Mouse (Mus musculus): ENCODE data around the gene Moap1.

The Moap1 gene

DNA sequence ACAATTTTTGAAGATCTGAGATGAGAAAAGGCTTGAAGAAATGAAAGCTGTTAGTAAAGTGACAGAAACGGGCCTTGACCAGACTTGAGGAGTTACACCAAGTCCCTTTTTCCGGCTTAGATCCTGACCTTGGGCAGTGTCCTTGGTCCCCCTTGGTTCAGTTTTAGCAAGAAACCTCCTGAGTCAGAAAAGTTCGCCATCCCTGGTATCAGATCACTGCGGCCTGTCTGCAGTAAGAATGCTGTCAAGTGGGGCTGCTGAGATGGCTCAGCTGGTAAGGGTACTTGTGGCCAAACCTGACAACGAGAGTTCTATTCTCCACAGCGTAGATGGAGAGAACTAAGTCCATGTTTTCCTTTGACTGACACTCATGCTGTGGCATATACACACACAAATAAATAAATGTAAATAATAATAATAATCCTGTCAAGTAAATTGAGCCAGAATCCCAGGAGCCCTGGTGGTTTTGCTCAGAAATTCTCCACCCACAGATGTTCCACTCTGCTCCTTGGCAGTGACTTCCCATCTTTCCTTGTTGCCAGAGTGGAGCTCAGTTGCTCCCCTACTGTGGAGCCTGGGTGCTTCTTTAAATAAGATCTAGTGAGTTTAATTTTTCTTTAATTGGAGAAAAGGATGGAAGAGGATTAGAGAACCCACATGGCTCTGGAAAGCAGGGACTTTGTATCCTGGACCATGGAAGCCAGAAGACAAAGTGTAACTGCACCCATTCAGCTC lies 37.4 kb downstream of the Moap1 start:
- DNase-seq (ENCODE audit: low spot score): no peak

- peak; percentile 84 for DNase-seq (ENCODE audit: low spot score)
Measured at GRCm38 (mm10) chr12:102705216-102705871, 38.1 kb downstream of the Moap1 start.

GRCm38 (mm10) chr12:102704457-102705198 lies 38.8 kb downstream of the Moap1 start, which contains the start of gene Itpk1:
Gene Itpk1 (minus strand): TSS chr12:102704930.
- peak; percentile 52 for DNase-seq (ENCODE audit: low spot score)

DNA sequence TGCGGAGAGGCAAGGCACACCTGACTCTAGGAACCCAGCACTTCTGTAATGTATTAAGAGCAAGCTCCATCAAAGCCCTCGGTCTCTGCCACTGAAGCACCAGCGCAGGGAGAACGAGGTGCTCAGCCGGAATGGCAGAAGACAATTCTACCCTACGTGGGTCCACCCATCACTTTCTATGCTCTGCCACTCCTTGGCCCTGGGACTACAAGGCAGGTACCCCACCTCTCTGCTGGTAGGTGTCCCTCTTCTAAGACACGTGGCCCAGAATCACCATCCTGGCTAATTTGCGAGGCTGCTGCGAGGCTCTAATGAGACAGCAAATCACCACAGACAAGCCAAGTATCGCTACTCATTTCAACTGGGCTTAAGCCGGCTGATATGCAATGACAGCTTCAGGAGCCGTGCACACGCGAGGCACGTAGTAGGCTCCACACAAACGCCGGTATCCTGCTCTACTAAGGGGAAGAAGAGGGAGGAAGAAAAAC lies 39.5 kb downstream of the Moap1 start:
- no peak for DNase-seq (ENCODE audit: low spot score)

GRCm38 (mm10) chr12:102703441-102703840 lies 40.0 kb downstream of the Moap1 start:
- no peak for DNase-seq (ENCODE audit: low spot score)

DNA sequence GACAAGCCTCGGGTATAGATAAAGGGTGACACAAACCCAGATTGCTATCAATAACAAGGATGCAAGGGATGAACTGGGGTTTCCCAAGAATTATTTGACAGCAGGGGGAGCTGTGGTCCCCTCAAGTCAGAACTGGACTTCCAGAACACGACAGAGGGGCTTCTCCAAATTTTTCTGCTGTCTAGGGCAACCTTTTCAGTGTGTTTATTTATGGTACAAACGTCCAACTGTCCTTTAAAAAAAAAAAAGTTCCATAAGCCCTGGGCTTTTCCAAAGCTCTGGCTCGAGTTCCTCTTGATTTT lies 40.4 kb downstream of the Moap1 start:
- peak; percentile 50 for DNase-seq (ENCODE audit: low spot score)

- DNase-seq (ENCODE audit: low spot score): peak; percentile 71
Measured at GRCm38 (mm10) chr12:102702356-102703110, 40.9 kb downstream of the Moap1 start.

DNA sequence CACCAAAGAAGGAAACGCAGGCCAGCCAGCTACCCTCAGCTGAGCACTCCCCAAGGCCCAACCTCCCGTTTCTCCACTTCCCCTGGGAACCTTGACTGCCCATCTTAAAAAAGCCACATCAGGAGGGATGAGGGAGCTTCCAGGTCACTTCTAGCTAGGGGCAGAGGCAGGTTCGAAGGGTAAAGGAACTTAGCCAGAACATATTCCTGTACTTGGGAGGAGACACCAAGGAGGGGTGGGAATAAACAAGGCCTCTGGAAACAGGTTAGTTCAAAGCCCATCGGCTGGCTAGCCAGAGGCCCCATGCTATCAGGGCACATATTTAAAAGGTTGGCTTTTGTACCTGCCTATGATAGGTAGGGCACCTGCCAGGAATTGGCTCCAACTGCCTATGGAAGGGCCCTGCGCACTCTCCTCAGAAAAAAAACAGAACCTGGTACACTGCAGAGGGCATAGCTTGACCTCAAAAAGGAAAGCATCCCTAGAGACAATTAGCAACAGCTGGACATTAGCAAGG lies 41.7 kb downstream of the Moap1 start:
- DNase-seq (ENCODE audit: low spot score): no peak

GRCm38 (mm10) chr12:102700453-102700852 lies 43.0 kb downstream of the Moap1 start:
- no peak for DNase-seq (ENCODE audit: low spot score)

DNA sequence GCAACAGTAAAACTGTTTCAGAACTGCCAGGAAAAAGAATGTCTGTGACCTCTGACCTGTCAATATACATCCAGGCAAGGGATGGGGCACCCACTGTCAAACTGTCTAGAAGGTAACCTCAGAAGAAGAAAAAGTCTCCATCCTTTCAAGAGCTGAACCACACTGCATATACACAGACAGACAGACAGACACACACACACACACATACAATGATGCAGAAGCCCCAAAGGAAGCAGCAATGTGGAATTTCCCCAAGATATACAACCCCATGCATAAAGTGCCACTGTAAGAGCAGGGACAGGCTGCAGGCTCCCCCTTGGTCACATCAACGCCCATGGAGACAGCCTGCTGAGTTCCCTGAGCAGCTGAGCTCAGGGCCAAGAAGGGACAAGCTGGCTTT lies 44.3 kb downstream of the Moap1 start:
- DNase-seq (ENCODE audit: low spot score): no peak

GRCm38 (mm10) chr12:102698089-102698684 lies 45.3 kb downstream of the Moap1 start:
- DNase-seq (ENCODE audit: low spot score): no peak

- no peak for DNase-seq (ENCODE audit: low spot score)
Measured at GRCm38 (mm10) chr12:102697381-102697780, 46.1 kb downstream of the Moap1 start.

- no peak for DNase-seq (ENCODE audit: low spot score)
Measured at GRCm38 (mm10) chr12:102696635-102697354, 46.7 kb downstream of the Moap1 start.

DNA sequence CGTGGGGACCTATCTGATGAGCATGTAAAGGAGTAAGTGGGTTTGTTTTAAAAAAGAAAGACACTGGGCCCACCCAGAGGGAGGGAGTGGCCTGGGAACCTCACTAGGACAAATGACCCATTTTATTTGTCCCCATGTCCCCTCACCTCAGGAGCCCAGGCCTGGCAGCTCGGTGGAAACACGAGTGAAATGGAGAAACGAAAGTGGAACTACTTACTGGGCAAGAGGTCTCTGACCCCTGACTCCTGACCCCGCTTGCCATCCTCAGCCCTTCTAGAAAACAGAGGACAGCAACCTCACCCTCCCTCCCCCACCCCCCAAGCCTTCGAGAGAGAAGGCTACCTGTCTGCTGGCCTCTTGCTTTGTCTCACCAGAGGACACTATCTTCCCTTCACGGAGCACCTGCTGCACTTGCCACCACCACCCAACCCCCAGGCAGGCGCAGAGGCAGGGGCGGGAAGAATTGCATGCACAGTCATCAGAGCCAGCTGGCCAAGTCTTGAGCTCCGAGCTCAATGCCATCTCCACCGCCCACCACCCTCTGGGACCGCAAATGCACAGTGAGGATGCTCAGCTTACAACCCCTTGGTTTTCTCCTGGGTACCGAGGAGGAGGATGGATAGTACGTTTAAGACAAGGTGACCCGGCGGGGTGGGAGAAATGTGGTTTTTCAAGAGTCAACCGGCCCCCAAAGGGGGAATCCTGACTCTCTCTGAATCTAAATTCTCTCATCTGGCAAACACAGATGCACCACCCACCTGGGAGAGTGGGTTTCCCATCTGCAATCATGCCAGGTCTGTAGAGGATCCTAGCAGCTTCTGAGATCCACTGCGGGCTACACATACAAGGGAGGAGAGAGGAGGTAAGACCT lies 47.9 kb downstream of the Moap1 start:
- DNase-seq (ENCODE audit: low spot score): no peak
